Mouse (Mus musculus) ZHBTc4 (cell line): ENCODE measurements around the gene Cdk2ap2.
"Not testable (repeated sequence)": the region's sequence is repeated elsewhere in the genome, so short reads cannot be mapped to it uniquely, and the experiment has no call there.

Experiments
- DNase-seq: peaks from one replicate; pipeline ENCODE4 v3.0.0-alpha.2; 2011; ENCODE audit warnings: low read depth, low spot score

Gene Cdk2ap2

DNA sequence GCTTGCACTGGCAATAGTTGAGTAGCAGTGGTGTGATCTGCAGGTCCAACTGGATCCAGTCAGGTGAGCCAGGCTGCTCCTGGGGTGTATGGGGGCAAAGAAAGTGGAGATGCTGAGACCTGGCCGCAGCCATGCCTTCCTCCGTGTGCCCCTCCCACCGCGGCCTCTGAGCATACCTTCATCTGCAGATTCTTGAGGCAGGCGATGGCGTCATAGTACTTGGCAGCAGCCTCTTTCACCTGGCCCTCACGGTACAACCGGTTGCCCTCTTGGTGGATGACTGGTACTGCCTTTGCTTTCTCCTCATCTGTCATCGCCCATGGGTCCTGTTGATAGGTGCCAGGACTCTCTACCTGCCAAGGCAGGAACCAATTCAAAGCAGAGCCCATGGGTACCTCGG is 18.2 kb downstream of the Cdk2ap2 start:
- no peak for DNase-seq

DNA sequence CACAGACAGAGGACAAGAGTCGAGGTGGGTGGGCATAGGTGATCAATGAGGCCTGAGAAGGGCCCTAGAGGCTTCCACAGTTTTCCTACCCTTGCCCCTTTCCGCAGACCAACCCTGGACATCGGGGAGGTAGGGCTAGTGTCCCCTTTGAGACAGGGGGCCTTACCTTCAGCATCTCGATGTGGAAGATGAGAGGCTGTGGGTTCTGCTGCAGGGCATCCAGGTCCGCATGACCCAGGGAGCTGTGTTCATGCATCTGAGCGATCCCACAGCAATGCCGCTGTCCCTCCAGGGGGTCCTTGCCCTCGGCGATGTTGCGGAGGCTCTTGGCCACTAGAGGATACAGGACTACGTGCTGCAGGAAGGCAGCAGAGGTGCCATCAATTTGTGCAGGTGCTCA is 18.8 kb downstream of the Cdk2ap2 start:
- no peak for DNase-seq

DNA sequence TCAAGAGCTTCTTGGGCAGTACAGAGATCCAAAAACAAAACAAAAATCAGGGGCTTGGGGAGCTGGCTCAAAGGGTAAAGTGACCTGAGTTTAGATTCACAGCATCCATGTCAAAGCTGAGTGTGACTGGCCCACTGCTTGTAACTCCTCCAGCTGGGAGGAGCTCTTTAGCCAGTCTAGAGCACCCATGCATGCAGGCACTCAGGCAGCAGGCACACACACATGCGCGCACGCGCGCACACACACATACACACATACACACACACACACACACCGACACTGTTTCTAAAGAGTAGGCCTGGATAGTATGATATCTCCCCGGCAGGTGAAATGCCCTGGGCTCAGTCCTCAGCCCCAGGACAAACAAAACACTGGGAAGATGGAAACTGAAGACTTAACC is 20.0 kb downstream of the Cdk2ap2 start:
- no peak for DNase-seq

DNA sequence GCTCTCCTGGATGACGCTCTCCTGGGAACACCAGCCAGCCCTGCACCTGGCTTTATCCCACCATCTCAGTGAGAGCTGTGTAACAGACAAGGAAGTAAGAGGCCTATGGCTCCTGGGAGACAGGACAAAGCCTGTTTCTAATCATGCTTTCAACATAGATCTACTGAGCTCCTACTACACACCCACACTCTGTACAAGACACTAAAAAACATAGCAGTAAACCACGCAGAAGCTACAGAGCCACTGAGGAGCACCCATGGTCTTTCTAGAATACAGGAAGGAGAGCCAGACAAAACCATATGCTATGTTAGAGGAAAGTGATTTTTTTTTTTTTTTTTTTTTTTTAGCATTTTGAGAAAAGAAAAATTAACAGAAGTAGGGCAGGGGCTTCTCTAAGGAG is 21.4 kb downstream of the Cdk2ap2 start:
- DNase-seq = no peak

DNA sequence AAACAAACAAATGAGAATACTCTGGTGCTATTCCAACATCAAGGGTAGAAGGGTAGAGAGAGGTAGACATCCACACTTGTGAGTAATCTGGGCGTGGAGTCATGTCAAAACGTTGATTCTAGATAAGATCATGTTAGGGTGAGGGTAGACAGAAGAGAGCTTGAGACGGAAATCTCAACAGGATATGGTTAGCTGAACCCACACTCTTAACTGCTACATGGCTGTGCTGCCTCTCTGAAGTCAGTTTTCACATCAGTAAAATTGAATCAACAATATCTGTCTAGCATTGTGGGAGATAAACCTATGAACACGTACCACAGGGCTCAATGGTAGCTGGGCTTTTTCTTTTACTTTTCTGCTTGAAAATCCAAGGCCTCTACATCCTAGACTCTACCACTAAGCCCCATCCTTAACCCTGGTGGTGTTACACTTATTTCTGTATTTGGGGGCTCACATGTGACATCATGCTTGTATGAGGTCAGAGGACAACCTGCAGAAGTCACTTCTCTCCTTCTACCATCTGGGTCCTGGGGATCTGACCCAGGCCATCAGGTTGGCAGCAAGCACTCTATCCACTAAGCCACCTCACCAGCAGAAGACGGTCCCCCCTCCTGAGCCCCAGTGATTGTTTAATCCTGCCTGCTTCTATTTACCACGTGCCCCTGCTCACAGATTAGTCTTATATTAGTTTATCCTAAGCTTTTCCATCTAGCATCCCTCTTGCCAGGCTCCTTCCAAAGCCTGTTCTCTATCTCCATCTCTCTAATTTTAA is 22.9 kb downstream of the Cdk2ap2 start:
- DNase-seq = no peak

DNA sequence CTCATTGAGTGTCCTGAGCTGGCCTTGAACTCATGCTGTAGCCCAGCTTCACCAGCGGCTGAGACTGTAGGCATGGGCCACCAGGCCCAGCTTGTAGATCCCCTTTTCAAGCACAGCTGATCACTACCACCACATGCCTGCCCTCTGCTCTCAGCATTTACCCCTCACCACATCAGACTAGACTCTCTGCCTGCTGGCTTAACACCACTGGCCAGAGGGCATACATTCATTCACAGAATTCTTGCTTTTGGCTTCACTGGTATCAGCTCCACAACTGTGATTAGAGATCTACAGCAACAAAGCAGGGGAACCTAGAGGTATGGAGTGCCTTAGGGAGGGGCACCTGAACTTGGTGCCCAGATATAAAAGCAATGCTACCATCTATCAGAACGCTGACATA is 23.5 kb downstream of the Cdk2ap2 start:
- no peak for DNase-seq

GRCm38 (mm10) chr19:4121097-4121805 is 24.3 kb downstream of the Cdk2ap2 start:
- DNase-seq = peak; percentile 98

- DNase-seq = not testable (repeated sequence)
Measured at GRCm38 (mm10) chr19:4121896-4122295, 24.9 kb downstream of the Cdk2ap2 start.

DNA sequence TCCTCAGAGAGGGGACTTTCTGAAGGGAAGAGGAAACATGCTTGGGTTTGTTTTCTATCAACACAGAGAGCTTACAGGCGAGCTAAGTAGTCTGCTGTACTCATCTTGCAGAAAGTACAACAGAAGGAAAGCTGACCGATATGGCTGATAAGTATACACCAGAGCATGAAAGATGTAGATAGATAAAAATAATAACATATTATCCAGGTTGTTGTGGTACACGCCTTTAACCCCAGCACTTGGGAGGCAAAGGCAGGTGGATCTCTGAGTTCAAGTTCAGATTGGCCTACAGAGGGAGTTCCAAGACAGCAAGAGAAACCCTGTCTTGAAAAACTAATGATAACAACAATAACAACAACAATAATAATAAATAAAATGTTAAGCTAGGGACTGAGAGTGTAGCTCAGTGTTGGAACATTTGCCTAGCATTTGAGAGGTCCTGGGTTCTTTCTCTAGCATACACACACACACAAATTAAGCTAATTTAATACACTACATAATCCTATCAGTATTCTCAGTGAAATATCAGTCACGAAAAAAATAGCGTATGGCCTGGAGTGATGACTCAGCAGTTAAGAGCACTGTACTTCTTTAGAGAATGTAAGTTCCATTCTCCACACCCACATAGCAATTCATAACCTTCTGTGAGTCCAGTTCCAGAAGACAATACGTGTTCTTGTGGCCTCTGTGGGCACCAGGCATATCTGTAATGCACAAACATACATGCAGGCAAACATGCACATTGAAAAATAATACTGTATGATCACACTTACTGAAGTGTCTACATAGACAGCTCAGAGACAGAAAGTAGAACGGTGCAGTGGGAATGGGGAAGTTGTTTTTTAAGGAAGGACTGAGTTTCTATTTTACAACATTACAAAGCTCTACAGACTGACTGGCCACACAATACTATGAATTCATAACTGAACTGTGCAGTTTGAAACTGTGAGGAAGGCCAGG is 25.7 kb downstream of the Cdk2ap2 start:
- no peak for DNase-seq

DNA sequence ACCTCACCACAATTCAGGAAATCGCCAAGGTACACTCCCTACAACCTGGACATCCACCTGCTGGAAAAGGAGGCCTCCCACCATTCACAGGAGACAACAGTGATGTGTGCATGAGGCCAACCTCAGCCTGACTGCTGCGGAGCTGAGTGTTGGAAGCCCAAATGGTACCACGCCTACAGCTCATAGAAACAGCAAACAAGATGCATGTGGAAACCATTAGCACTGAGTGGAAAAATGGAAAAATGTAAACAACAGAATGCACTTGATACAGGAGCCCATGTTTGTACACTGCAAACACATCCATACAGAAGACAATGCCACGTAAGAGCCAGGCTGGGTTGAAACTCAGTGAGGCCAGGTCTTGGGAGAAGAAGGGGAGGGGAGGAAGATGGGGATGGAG is 27.4 kb downstream of the Cdk2ap2 start:
- DNase-seq = no peak

DNA sequence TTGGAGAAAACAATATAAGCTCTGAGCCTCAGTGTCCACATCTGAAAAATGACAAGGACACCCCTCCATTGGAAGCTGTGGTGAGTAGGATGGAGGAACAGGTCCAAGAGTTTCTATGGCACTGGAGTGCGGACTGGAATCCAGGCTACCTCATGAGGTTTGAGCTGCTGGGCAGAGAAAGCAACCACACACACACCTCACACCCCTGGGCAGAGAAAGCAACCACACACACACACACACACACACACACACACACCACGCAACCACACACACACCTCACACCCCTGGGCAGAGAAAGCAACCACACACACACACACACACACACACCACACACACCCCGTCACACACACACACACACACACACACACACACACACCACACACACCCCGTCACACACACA is 28.3 kb downstream of the Cdk2ap2 start:
- DNase-seq = not testable (repeated sequence)

- peak; percentile 99 for DNase-seq
Measured at GRCm38 (mm10) chr19:4125741-4126696, 29.0 kb downstream of the Cdk2ap2 start, which contains the start of gene Aip. TSS of gene Aip (minus strand) at chr19:4125858.

DNA sequence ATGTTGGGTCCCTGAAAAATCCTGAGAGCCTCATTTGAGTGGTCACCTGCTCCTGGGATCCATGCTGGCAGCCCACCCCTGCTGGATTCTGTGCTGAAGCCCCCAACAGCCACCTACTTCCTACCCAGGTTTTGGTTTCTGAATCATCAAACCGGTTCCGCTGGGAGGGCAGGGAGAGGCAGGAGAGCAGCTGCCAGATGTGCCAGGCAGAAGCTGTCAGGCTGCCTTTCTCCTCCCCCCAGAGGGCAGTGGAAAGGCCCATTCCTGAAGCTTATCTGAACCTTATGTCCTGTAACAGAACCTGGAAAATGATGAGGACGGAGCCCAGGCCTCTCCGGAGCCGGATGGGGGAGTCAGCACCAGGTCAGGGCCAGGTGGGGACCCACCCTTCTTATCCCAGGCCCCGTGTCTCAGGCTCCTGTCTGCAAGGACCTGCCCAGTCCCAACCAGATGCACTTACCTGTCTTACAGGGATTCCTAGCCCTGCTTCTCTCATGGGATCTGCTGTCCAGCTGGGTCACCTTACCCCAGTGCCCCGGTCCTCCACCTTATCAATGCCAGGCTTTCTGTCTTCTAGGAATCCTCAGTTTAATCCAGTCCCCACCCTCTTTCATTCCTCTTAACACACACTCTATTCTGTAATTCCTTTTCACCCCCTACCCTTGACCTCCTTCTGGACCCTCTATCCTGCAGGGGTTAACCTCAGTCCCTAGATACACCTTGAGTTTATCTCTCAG is 29.9 kb downstream of the Cdk2ap2 start:
- DNase-seq = no peak

DNA sequence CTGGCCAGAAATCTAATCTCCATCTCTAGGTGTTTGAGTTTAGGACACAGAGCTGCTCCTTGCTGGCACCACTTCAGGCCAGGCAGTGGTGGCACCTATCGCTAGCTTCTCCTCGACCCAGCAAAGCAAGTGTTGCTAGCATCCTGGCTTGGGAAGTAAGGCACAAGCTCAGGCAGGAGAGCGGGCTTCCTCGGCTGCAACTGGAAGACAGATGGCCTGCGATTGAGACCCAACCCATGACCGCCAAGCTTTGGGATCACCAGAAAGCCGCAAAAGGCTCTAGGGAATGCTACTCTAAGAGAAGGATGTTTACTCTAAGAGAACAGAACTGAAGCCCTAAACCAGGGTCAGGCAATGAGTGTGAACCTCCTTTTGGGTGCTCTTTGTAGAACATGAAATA is 32.5 kb downstream of the Cdk2ap2 start:
- DNase-seq = no peak

DNA sequence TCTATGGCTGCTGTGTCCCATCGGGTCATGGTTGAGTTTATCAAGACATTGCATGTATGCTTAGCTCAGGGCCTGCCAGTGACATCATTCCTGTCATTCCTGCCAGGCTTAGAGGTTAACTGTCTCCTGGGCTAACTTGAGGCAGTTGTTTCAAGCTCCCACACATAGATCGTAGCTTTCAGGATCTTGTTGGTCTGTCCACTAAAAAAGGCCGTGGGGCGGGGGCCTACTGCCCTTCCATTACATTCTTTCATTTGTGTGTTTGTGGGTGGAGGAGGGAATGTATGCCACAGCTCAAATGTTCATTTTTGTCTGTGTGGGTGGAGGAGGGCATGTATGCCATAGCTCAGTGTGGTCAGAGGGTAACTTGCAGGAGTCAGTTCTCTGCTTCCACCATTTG is 33.1 kb downstream of the Cdk2ap2 start:
- DNase-seq = no peak

GRCm38 (mm10) chr19:4131075-4131474 is 34.1 kb downstream of the Cdk2ap2 start:
- DNase-seq = no peak

DNA sequence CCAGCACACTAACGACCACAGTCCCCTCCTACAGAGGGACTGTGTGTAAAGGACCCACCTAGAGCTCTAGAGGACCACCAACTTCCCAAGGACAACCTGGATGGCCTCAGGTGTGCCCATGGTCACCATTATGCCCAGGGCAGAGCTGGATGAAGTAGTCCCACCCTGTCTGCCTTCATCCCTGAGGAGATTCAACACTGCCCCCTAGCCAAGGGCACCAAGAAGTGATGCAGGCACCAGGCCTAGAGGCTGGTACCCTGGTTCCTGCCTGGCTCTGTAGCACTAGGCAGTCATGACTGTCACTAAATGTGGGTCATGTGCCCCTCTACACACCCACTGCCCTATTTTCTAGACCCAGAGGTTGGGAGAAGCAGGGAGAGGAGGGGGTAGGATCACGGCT is 34.8 kb downstream of the Cdk2ap2 start:
- no peak for DNase-seq

DNA sequence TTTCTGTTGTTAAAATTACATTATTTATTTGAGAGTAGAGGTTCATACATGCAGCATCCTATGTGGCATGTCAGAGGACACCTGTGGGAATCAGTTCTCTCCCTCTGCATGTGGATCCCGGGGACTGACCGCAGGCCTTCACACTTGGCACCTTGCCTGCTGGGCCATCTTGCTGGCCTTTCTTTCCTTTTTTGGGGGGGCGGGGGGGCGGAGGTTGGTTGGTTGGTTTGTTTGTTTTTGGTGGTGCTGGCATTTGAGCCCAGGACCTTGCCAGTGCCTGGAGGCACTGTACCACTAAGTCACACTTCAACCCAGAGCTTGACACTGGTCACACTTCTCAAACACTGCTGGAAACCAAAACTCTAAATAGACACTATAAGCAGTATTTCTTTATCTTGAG is 37.4 kb downstream of the Cdk2ap2 start:
- DNase-seq = no peak

DNA sequence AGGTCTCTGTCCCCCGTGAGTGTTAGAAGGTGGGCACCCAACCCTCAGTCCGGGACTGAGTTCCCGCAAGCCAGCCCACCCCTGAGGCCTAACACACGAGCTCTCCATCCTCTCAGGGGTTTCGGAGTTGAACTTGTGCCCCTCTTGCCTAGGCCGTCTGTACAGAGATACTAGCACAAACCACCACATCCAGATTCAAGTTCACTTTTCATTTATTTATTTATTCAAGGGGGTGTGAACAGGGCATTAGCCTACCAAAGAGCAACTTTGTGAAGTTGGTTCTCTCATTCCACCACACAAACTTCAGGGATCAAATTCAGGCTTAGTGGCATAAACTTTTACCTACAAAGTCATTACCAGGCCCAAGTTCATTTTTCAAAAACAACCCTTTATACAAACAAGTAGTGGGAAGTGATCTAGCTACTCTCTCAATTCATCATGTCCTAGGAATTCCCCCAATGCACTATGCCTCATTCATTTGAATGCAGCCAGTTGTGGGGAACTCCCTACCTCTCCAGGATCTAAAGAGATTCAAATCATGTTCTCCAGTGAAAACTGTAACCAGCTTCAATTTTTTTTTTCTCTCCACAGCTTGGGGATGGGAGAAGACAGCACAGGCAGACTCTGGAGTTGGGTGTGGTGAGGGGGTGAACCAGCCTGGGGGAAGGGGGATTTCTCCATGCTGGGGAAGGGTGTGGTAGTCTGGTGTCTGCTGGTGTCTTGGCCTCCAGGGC is 38.4 kb downstream of the Cdk2ap2 start:
- DNase-seq = peak; percentile 35

DNA sequence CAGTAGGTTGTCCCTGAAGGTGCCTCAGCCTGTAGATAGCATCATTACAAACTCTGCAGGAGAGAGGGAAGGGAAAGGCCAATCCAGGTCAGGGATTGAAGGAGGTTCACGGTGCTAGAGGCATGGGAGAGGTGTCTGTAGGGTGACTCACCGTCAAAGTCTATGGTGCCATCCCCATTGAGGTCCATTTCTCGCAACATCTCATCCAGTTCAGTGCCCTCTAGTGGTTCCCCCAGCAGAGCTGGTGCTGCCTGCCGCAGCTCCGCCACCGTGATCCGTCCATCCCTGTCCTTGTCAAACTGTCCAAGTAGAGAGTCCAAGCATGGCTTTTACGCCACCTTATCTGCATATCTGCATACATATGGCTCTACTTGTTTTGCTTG is 39.0 kb downstream of the Cdk2ap2 start:
- peak; percentile 61 for DNase-seq
